Mouse (Mus musculus) small intestine, adult 2 months (tissue): ENCODE measurements at regions not wholly inside any gene's neighbourhood (a gene's known extent, or its start where the extent isn't known, plus 50 kb on each side); places are given as distances from the start of the nearest gene placed in this dataset.

Experiments
- CTCF ChIP-seq: fragments of 200-500 bp; IDR thresholded peaks from 2 replicates; pipeline ENCODE4 v1.5.1; 2012; ENCODE audit warnings: low read depth, mild to moderate bottlenecking, control low read depth, inconsistent platforms, low read length, moderate library complexity, mixed read lengths; ENCODE audit not compliant: insufficient replicate concordance, insufficient read length; ENCODE audit errors: extremely low read depth
- POLR2A ChIP-seq: fragments of 200-500 bp; IDR thresholded peaks from 2 replicates; pipeline ENCODE4 v1.6.1; 2012; ENCODE audit warnings: low read depth, mild to moderate bottlenecking, control low read depth, inconsistent platforms, low read length, moderate library complexity

DNA sequence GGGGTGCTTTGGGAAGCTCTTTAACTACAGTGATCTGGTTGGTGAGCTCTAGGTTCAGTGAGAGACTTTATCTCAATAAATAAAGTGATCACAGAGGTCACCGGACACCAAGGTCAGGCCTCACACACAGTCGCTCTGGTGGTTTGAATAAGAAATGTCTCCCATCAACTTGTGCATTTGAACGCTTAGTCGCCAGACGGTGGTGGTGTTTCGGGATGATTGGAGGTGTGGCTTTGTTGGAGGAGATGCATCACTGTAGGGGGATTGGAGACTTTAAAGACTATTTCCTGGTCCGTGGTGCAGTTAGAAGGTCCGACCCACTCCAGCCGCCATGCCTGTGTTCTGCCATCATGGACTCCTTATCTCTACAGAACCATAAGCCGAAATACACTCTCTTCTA is 162.0 kb downstream of the Ddx11 start:
- TF ChIP-seq CTCF (no peak), POLR2A (no peak)
